Mouse (Mus musculus): ENCODE data around the gene Pcsk5.

Gene Pcsk5

GRCm38 (mm10) chr19:17806626-17807025 is 30.8 kb downstream of the Pcsk5 start:
- no peak for DNase-seq (ENCODE audit: low read depth, low spot score)

- DNase-seq (ENCODE audit: low read depth, low spot score), result no peak
Observed at GRCm38 (mm10) chr19:17800798-17801197, 36.6 kb downstream of the Pcsk5 start.

- no peak for DNase-seq (ENCODE audit: low read depth, low spot score)
Observed at GRCm38 (mm10) chr19:17799419-17800185, 37.8 kb downstream of the Pcsk5 start.

- DNase-seq (ENCODE audit: low read depth, low spot score), result no peak
Observed at GRCm38 (mm10) chr19:17793457-17793856, 44.0 kb downstream of the Pcsk5 start.

- DNase-seq (ENCODE audit: low read depth, low spot score), result no peak
Observed at GRCm38 (mm10) chr19:17791485-17792052, 45.9 kb downstream of the Pcsk5 start.

- DNase-seq (ENCODE audit: low read depth, low spot score), result no peak
Observed at GRCm38 (mm10) chr19:17788617-17789317, 48.7 kb downstream of the Pcsk5 start.

GRCm38 (mm10) chr19:17786744-17787143 is 50.7 kb downstream of the Pcsk5 start:
- DNase-seq (ENCODE audit: low read depth, low spot score), result no peak

GRCm38 (mm10) chr19:17784401-17785192 is 52.8 kb downstream of the Pcsk5 start:
- DNase-seq (ENCODE audit: low read depth, low spot score), result no peak

- DNase-seq (ENCODE audit: low read depth, low spot score), result no peak
Observed at GRCm38 (mm10) chr19:17783231-17783630, 54.2 kb downstream of the Pcsk5 start.

- no peak for DNase-seq (ENCODE audit: low read depth, low spot score)
Observed at GRCm38 (mm10) chr19:17781323-17781722, 56.1 kb downstream of the Pcsk5 start.

GRCm38 (mm10) chr19:17775943-17776342 is 61.5 kb downstream of the Pcsk5 start:
- no peak for DNase-seq (ENCODE audit: low read depth, low spot score)

GRCm38 (mm10) chr19:17775097-17775496 is 62.3 kb downstream of the Pcsk5 start:
- no peak for DNase-seq (ENCODE audit: low read depth, low spot score)

- no peak for DNase-seq (ENCODE audit: low read depth, low spot score)
Observed at GRCm38 (mm10) chr19:17774061-17774460, 63.4 kb downstream of the Pcsk5 start.

- no peak for DNase-seq (ENCODE audit: low read depth, low spot score)
Observed at GRCm38 (mm10) chr19:17769610-17770399, 67.6 kb downstream of the Pcsk5 start.

GRCm38 (mm10) chr19:17765001-17765400 is 72.4 kb downstream of the Pcsk5 start:
- no peak for DNase-seq (ENCODE audit: low read depth, low spot score)

GRCm38 (mm10) chr19:17762740-17763139 is 74.7 kb downstream of the Pcsk5 start:
- no peak for DNase-seq (ENCODE audit: low read depth, low spot score)

- no peak for DNase-seq (ENCODE audit: low read depth, low spot score)
Observed at GRCm38 (mm10) chr19:17761678-17762077, 75.8 kb downstream of the Pcsk5 start.

- no peak for DNase-seq (ENCODE audit: low read depth, low spot score)
Observed at GRCm38 (mm10) chr19:17752841-17753240, 84.6 kb downstream of the Pcsk5 start.

- DNase-seq (ENCODE audit: low read depth, low spot score), result no peak
Observed at GRCm38 (mm10) chr19:17748331-17748730, 89.1 kb downstream of the Pcsk5 start.

GRCm38 (mm10) chr19:17745380-17745779 is 92.1 kb downstream of the Pcsk5 start:
- DNase-seq (ENCODE audit: low read depth, low spot score), result no peak

- DNase-seq (ENCODE audit: low read depth, low spot score), result no peak
Observed at GRCm38 (mm10) chr19:17744474-17745069, 92.9 kb downstream of the Pcsk5 start.

All from CD4-positive helper T cell, adult 2 months (primary cell).